In the genomic region with DNA sequence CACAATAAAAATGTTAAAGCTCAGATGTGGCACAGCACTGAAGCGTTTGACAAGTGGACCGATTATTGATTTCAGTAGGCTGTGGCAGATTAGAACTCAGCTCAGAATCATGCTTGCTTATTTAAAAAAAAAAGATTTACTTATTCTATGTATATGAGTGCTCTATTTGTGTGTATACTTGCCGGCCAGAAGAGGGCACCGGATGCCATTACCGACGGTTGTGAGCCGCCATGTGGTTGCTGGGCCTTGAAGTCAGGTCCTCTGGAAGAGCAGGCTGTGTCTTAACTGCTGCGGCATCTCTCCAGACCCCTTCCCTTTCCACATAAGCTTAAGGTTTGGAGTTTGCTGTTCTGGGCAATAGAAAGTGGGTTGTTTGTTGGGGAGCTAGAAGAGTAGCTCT, we compare ENCODE assay signal across 8 mouse cellular contexts. TPM values are rescaled to one million over a fixed set of nuclear protein-coding genes. Genes with fewer than 3 reads are reported as not detected.
A peak's percentile ranks its signal among the peaks of the same experiment; 100 is the strongest.
DNase-seq lines count a peak whose midpoint lies in the region; ATAC-seq and TF ChIP-seq lines count a peak whose summit lies in the region.
"Not testable (repeated sequence)": the region's sequence is repeated elsewhere in the genome, so short reads cannot be mapped to it uniquely, and the experiment has no call there.
"Had no signal": no experiment of that assay in that cellular context is flagged by ENCODE, and none has a peak within 500 bp of the region (broad histone marks: within the 10 kb centered on the region; RNA-seq: fewer than 3 reads in every experiment).

No protein-coding gene starts in this region.

- peaks cover 16% of the 10 kb centered on the region for H3K9me3 ChIP-seq in embryonic facial prominence, embryonic 13.5 days
- H3K9me3 ChIP-seq in hindbrain, postnatal 0 days (ENCODE audit: low read length); neural tube, embryonic 11.5 days (ENCODE audit: control insufficient read depth, low read length): not testable (repeated sequence)
- peaks cover 16% of the 10 kb centered on the region for H3K9me3 ChIP-seq in limb, embryonic 13.5 days

- peak; percentile 8; the same call in 1 of the 2 replicates for TF ChIP-seq CTCF in hindbrain, postnatal 0 days (IDR thresholded peaks at IDR 0.05; ENCODE audit: low read depth)

- peak; percentile 85 for DNase-seq in heart, adult 11 months
- DNase-seq in hindbrain, postnatal 0 days (ENCODE audit: low spot score): peak; percentile 22
- peak; percentile 23 for DNase-seq in neural tube, embryonic 11.5 days (ENCODE audit: low spot score)

- H3K36me3 ChIP-seq in embryonic facial prominence, embryonic 13.5 days; hindbrain, postnatal 0 days (ENCODE audit: insufficient read depth, low read length); limb, embryonic 13.5 days; neural tube, embryonic 11.5 days (ENCODE audit: control insufficient read depth, insufficient read depth, low read length): not testable (repeated sequence)

- peak; percentile 51 for ATAC-seq in CD4-positive, CD25-positive, alpha-beta regulatory T cell, adult 4 months
- ATAC-seq in embryonic facial prominence, embryonic 13.5 days (ENCODE audit: insufficient number of reproducible peaks, insufficient read depth, low FRiP score, low TSS enrichment, low read depth): peak; percentile 11; the same call in 1 of the 2 replicates
- peak; percentile 37; the same call in 1 of the 2 replicates for ATAC-seq in hindbrain, postnatal 0 days
- ATAC-seq in limb, embryonic 13.5 days (ENCODE audit: low FRiP score, low read depth): 0 out of 2 replicates have a peak, but pooled peaks have one; percentile 22
- peak; percentile 21 for ATAC-seq in megakaryocyte progenitor cell, adult 5-6 weeks (replicated peaks; ENCODE audit: poor library complexity)
- ATAC-seq in neural tube, embryonic 11.5 days (ENCODE audit: insufficient read depth, low FRiP score, low TSS enrichment): not testable (repeated sequence)

- not testable (repeated sequence) for H3K27me3 ChIP-seq in embryonic facial prominence, embryonic 13.5 days; hindbrain, postnatal 0 days (ENCODE audit: insufficient read depth, low read length); limb, embryonic 13.5 days; neural tube, embryonic 11.5 days (ENCODE audit: control insufficient read depth, insufficient read depth, low read length)

- H3K4me1 ChIP-seq in embryonic facial prominence, embryonic 13.5 days; hindbrain, postnatal 0 days (ENCODE audit: insufficient read depth, low read length); limb, embryonic 13.5 days; neural tube, embryonic 11.5 days (ENCODE audit: control insufficient read depth, insufficient read depth, low read length): not testable (repeated sequence)

- not testable (repeated sequence) for H3K4me3 ChIP-seq in embryonic facial prominence, embryonic 13.5 days; hindbrain, postnatal 0 days (ENCODE audit: low read length); limb, embryonic 13.5 days; neural tube, embryonic 11.5 days (ENCODE audit: low read depth, low read length)

- WGBS in embryonic facial prominence, embryonic 13.5 days: 94% methylated on average over 8 of the region's 8 CpGs
- 94% methylated on average over 6 of the region's 8 CpGs for WGBS in hindbrain, postnatal 0 days
- WGBS in limb, embryonic 13.5 days: 96% methylated on average over 8 of the region's 8 CpGs
- WGBS in neural tube, embryonic 11.5 days: 92% methylated on average over 6 of the region's 8 CpGs

- not testable (repeated sequence) for H3K9ac ChIP-seq in embryonic facial prominence, embryonic 13.5 days; hindbrain, postnatal 0 days (replicated peaks; ENCODE audit: low read length); limb, embryonic 13.5 days; neural tube, embryonic 11.5 days (ENCODE audit: low read length)

- not testable (repeated sequence) for H3K4me2 ChIP-seq in embryonic facial prominence, embryonic 13.5 days; hindbrain, postnatal 0 days (ENCODE audit: low read depth, low read length); limb, embryonic 13.5 days (replicated peaks); neural tube, embryonic 11.5 days (ENCODE audit: low read depth)

- H3K27ac ChIP-seq in embryonic facial prominence, embryonic 13.5 days; hindbrain, postnatal 0 days; limb, embryonic 13.5 days; neural tube, embryonic 11.5 days (ENCODE audit: low read depth, low read length): not testable (repeated sequence)

RNA-seq across cellular contexts. Expression of a gene that starts 19.7 kb away (rescaled TPM):
- polyA plus RNA-seq in CD4-positive, CD25-positive, alpha-beta regulatory T cell, adult 4 months (2017; shearing (Covaris generic)): not detected
- 0.31 and 0.34 TPM in 2 replicates for polyA plus RNA-seq in embryonic facial prominence, embryonic 13.5 days (2015; fragmentation: Nextera tagmentation; extraction: Ambion mirVana)
- total RNA-seq in hindbrain, postnatal 0 days (2014; rRNA removed): 2.2 and 2.4 TPM in 2 replicates
- polyA plus RNA-seq in hindbrain, postnatal 0 days (2015; fragmentation: Nextera tagmentation; extraction: Ambion mirVana): 0.33 and 0.57 TPM in 2 replicates
- 0.18 and 0.23 TPM in 2 replicates for polyA plus RNA-seq in limb, embryonic 13.5 days (2015; fragmentation: Nextera tagmentation; extraction: Ambion mirVana)
- 0.12 and 0.22 TPM in 2 replicates for total RNA-seq in megakaryocyte progenitor cell, adult 5-6 weeks (2015)
- total RNA-seq in megakaryocyte progenitor cell, adult 5-6 weeks (2017): 0.27 and 0.67 TPM in 2 replicates
- polyA plus RNA-seq in neural tube, embryonic 11.5 days (2014; fragmentation: Nextera tagmentation; extraction: Ambion mirVana): not detected in 2 replicates
- polyA plus RNA-seq: heart, embryonic 13.5 days had no signal

Comparison
In these comparisons a context has a peak if more than half of its experiments do, and no peak if none do; other contexts are left out.
1. DNase-seq: peak in every context shown above with its lines; median percentile 85 in heart, adult 11 months; 23 in neural tube, embryonic 11.5 days; 22 in hindbrain, postnatal 0 days.